Mouse (Mus musculus): Measurements from ENCODE around the gene Gm45753. TPM values are rescaled to one million over a fixed set of nuclear protein-coding genes. Genes with fewer than 3 reads are reported as not detected.
A peak's percentile ranks its signal among the peaks of the same experiment; 100 is the strongest.

The Gm45753 gene
- not detected in 2 replicates for polyA plus RNA-seq (2014; fragmentation: Nextera tagmentation; extraction: Ambion mirVana)

- Histone ChIP-seq H3K27me3 (ENCODE audit: control insufficient read depth, insufficient read depth, low read length) (no peaks in the 10 kb centered on the region), H3K4me1 (ENCODE audit: control insufficient read depth, insufficient read depth, low read length) (no peaks in the 10 kb centered on the region), H3K36me3 (ENCODE audit: control insufficient read depth, insufficient read depth, low read length) (no peaks in the 10 kb centered on the region), H3K9me3 (ENCODE audit: control insufficient read depth, low read length) (no peaks in the 10 kb centered on the region), H3K4me2 (ENCODE audit: low read length) (no peak within 1 kb of the TSS), H3K27ac (replicated peaks; ENCODE audit: low read depth, low read length) (no peak within 1 kb of the TSS), H3K9ac (replicated peaks; ENCODE audit: low read length) (no peak within 1 kb of the TSS), H3K4me3 (replicated peaks; ENCODE audit: low read depth, low read length) (no peak within 1 kb of the TSS)
- ATAC-seq (ENCODE audit: low FRiP score, low TSS enrichment) (no peak), DNase-seq (no peak)
- WGBS, result 94% methylated on average over 13 of the region's 13 CpGs
Measured at GRCm38 (mm10) chr8:45308366-45308765, at the start of gene Gm45753. TSS of gene Gm45753 (minus strand) at chr8:45308466.

GRCm38 (mm10) chr8:45355809-45356208 is 47.5 kb upstream of the Gm45753 start:
- 85% methylated on average over 6 of the region's 6 CpGs for WGBS
- Histone ChIP-seq H3K9me3 (ENCODE audit: control insufficient read depth, low read length) (no peaks in the 10 kb centered on the region), H3K4me3 (replicated peaks; ENCODE audit: low read depth, low read length) (no peak overlapping the region), H3K9ac (replicated peaks; ENCODE audit: low read length) (no peak overlapping the region), H3K27me3 (ENCODE audit: control insufficient read depth, insufficient read depth, low read length) (no peaks in the 10 kb centered on the region), H3K4me2 (ENCODE audit: low read length) (no peak overlapping the region), H3K4me1 (ENCODE audit: control insufficient read depth, insufficient read depth, low read length) (peaks cover 10% of the 10 kb centered on the region), H3K36me3 (ENCODE audit: control insufficient read depth, insufficient read depth, low read length) (no peaks in the 10 kb centered on the region), H3K27ac (replicated peaks; ENCODE audit: low read depth, low read length) (no peak overlapping the region)
- ATAC-seq (ENCODE audit: low FRiP score, low TSS enrichment) (no peak), DNase-seq (no peak)

GRCm38 (mm10) chr8:45345031-45345430 is 36.8 kb upstream of the Gm45753 start:
- no peak overlapping the region for H3K4me3 ChIP-seq (replicated peaks; ENCODE audit: low read depth, low read length)
- no peak overlapping the region for H3K9ac ChIP-seq (replicated peaks; ENCODE audit: low read length)
- H3K4me1 ChIP-seq (ENCODE audit: control insufficient read depth, insufficient read depth, low read length), result no peaks in the 10 kb centered on the region
- ATAC-seq (ENCODE audit: low FRiP score, low TSS enrichment) (peak; percentile 48; the same call in 1 of the 2 replicates), DNase-seq (peak; percentile 87)
- no peak overlapping the region for H3K4me2 ChIP-seq (ENCODE audit: low read length)
- H3K27me3 ChIP-seq (ENCODE audit: control insufficient read depth, insufficient read depth, low read length), result no peaks in the 10 kb centered on the region
- H3K36me3 ChIP-seq (ENCODE audit: control insufficient read depth, insufficient read depth, low read length), result peaks cover 3% of the 10 kb centered on the region; the same call in 1 of the 2 replicates
- H3K27ac ChIP-seq (replicated peaks; ENCODE audit: low read depth, low read length), result no peak overlapping the region
- WGBS, result 18% methylated on average over 6 of the region's 6 CpGs
- no peaks in the 10 kb centered on the region for H3K9me3 ChIP-seq (ENCODE audit: control insufficient read depth, low read length)

GRCm38 (mm10) chr8:45344298-45344697 is 36.0 kb upstream of the Gm45753 start:
- Histone ChIP-seq H3K36me3 (ENCODE audit: control insufficient read depth, insufficient read depth, low read length) (peaks cover 3% of the 10 kb centered on the region; the same call in 1 of the 2 replicates), H3K4me2 (ENCODE audit: low read length) (no peak overlapping the region), H3K4me1 (ENCODE audit: control insufficient read depth, insufficient read depth, low read length) (no peaks in the 10 kb centered on the region), H3K27ac (replicated peaks; ENCODE audit: low read depth, low read length) (no peak overlapping the region), H3K9me3 (ENCODE audit: control insufficient read depth, low read length) (no peaks in the 10 kb centered on the region), H3K9ac (replicated peaks; ENCODE audit: low read length) (no peak overlapping the region), H3K4me3 (replicated peaks; ENCODE audit: low read depth, low read length) (no peak overlapping the region), H3K27me3 (ENCODE audit: control insufficient read depth, insufficient read depth, low read length) (no peaks in the 10 kb centered on the region)
- DNase-seq, result no peak
- WGBS, result 94% methylated on average over 8 of the region's 8 CpGs
- no peak for ATAC-seq (ENCODE audit: low FRiP score, low TSS enrichment)

- Histone ChIP-seq H3K9me3 (ENCODE audit: control insufficient read depth, low read length) (no peaks in the 10 kb centered on the region), H3K27ac (replicated peaks; ENCODE audit: low read depth, low read length) (no peak overlapping the region), H3K36me3 (ENCODE audit: control insufficient read depth, insufficient read depth, low read length) (peaks cover 3% of the 10 kb centered on the region; the same call in 1 of the 2 replicates), H3K9ac (replicated peaks; ENCODE audit: low read length) (no peak overlapping the region), H3K4me3 (replicated peaks; ENCODE audit: low read depth, low read length) (no peak overlapping the region), H3K4me2 (ENCODE audit: low read length) (no peak overlapping the region), H3K4me1 (ENCODE audit: control insufficient read depth, insufficient read depth, low read length) (no peaks in the 10 kb centered on the region), H3K27me3 (ENCODE audit: control insufficient read depth, insufficient read depth, low read length) (no peaks in the 10 kb centered on the region)
- 84% methylated on average over 12 of the region's 12 CpGs for WGBS
- DNase-seq, result no peak
- no peak for ATAC-seq (ENCODE audit: low FRiP score, low TSS enrichment)
Measured at GRCm38 (mm10) chr8:45341630-45342628, 33.7 kb upstream of the Gm45753 start.

- H3K9me3 ChIP-seq (ENCODE audit: control insufficient read depth, low read length), result no peaks in the 10 kb centered on the region
- H3K4me1 ChIP-seq (ENCODE audit: control insufficient read depth, insufficient read depth, low read length), result no peaks in the 10 kb centered on the region
- WGBS, result 3% methylated on average over 8 of the region's 8 CpGs
- DNase-seq (peak; percentile 4), ATAC-seq (ENCODE audit: low FRiP score, low TSS enrichment) (no peak)
- peak overlapping the region; percentile 50 for H3K4me3 ChIP-seq (replicated peaks; ENCODE audit: low read depth, low read length)
- H3K36me3 ChIP-seq (ENCODE audit: control insufficient read depth, insufficient read depth, low read length), result no peaks in the 10 kb centered on the region
- peak overlapping the region; percentile 92 for H3K4me2 ChIP-seq (ENCODE audit: low read length)
- H3K27ac ChIP-seq (replicated peaks; ENCODE audit: low read depth, low read length), result no peak overlapping the region
- H3K27me3 ChIP-seq (ENCODE audit: control insufficient read depth, insufficient read depth, low read length), result peaks cover 4% of the 10 kb centered on the region; the same call in 1 of the 2 replicates
- H3K9ac ChIP-seq (replicated peaks; ENCODE audit: low read length), result peak overlapping the region; percentile 42
Measured at GRCm38 (mm10) chr8:45333493-45333892, 25.2 kb upstream of the Gm45753 start.

- H3K4me2 ChIP-seq (ENCODE audit: low read length), result peak within 1 kb of the TSS; percentile 92
- H3K9me3 ChIP-seq (ENCODE audit: control insufficient read depth, low read length), result no peaks in the 10 kb centered on the region
- ATAC-seq (ENCODE audit: low FRiP score, low TSS enrichment), result no peak; the same call in 1 of the 2 replicates
- peak; percentile 74 for DNase-seq
- peak within 1 kb of the TSS; percentile 42 for H3K9ac ChIP-seq (replicated peaks; ENCODE audit: low read length)
- under 1% methylated on average over 44 of the region's 44 CpGs for WGBS
- H3K4me3 ChIP-seq (replicated peaks; ENCODE audit: low read depth, low read length), result peak within 1 kb of the TSS; percentile 50
- peaks cover 4% of the 10 kb centered on the region; the same call in 1 of the 2 replicates for H3K27me3 ChIP-seq (ENCODE audit: control insufficient read depth, insufficient read depth, low read length)
- H3K27ac ChIP-seq (replicated peaks; ENCODE audit: low read depth, low read length), result no peak within 1 kb of the TSS
- no peaks in the 10 kb centered on the region for H3K36me3 ChIP-seq (ENCODE audit: control insufficient read depth, insufficient read depth, low read length)
- no peaks in the 10 kb centered on the region for H3K4me1 ChIP-seq (ENCODE audit: control insufficient read depth, insufficient read depth, low read length)
Measured at GRCm38 (mm10) chr8:45332685-45333409, 24.6 kb upstream of the Gm45753 start, which contains the start of gene Cyp4v3. TSS of gene Cyp4v3 (minus strand) at chr8:45333216.

GRCm38 (mm10) chr8:45330856-45331255 is 22.6 kb upstream of the Gm45753 start:
- no peaks in the 10 kb centered on the region for H3K9me3 ChIP-seq (ENCODE audit: control insufficient read depth, low read length)

More at GRCm38 (mm10) chr8:45330856-45331255, 22.6 kb upstream of the Gm45753 start:
- DNase-seq (no peak), ATAC-seq (ENCODE audit: low FRiP score, low TSS enrichment) (no peak)
- no peaks in the 10 kb centered on the region for H3K36me3 ChIP-seq (ENCODE audit: control insufficient read depth, insufficient read depth, low read length)
- no peak overlapping the region for H3K4me3 ChIP-seq (replicated peaks; ENCODE audit: low read depth, low read length)
- H3K9ac ChIP-seq (replicated peaks; ENCODE audit: low read length), result no peak overlapping the region
- 81% methylated on average over 3 of the region's 3 CpGs for WGBS
- no peak overlapping the region for H3K27ac ChIP-seq (replicated peaks; ENCODE audit: low read depth, low read length)
- H3K4me1 ChIP-seq (ENCODE audit: control insufficient read depth, insufficient read depth, low read length), result no peaks in the 10 kb centered on the region
- H3K4me2 ChIP-seq (ENCODE audit: low read length), result no peak overlapping the region
- H3K27me3 ChIP-seq (ENCODE audit: control insufficient read depth, insufficient read depth, low read length), result peaks cover 4% of the 10 kb centered on the region; the same call in 1 of the 2 replicates

Data from midbrain, embryonic 14.5 days (tissue).